Mouse (Mus musculus) inflammation-experienced regulatory T-cells (primary cell): ENCODE results near the gene Usp17le. TPM values are rescaled to one million over a fixed set of nuclear protein-coding genes. Genes with fewer than 3 reads are reported as not detected.

ENCODE experiments used
- polyA plus RNA-seq, 2 experiments: library from polyadenylated mRNA; unstranded; fragments of 100-300 nt; shearing (Covaris generic); gene quantifications; one replicate each; pipeline ENCODE4 v1.2.1; 2017

Gene Usp17le
- not detected for polyA plus RNA-seq

GRCm38 (mm10) chr7:104777370-104777769 is at the start of gene Usp17le:
Usp17le (minus strand) TSS chr7:104777470.

Other genes starting within 250 kb of the Usp17le start
- gene Olfr651, start 227.3 kb downstream of the Usp17le start, polyA plus RNA-seq: under 1 TPM in 1 of 2 experiments, not detected in 1; 0.64 TPM
- 1 to 10 TPM in 1 of 2 experiments, under 1 TPM in 1; 0.14 to 1.6 TPM for gene Olfr652, start 216.6 kb downstream of the Usp17le start, polyA plus RNA-seq
- gene Olfr653, start 200.2 kb downstream of the Usp17le start, polyA plus RNA-seq: under 1 TPM in 1 of 2 experiments, not detected in 1; 0.83 TPM
- gene Olfr654, start 190.4 kb downstream of the Usp17le start, polyA plus RNA-seq: not detected
- gene Olfr655, start 175.7 kb downstream of the Usp17le start, polyA plus RNA-seq: under 1 TPM in 1 of 2 experiments, not detected in 1; 0.51 TPM
- under 1 TPM in 1 of 2 experiments, not detected in 1; 0.09 TPM for gene Olfr656, start 163.5 kb downstream of the Usp17le start, polyA plus RNA-seq
- under 1 TPM in 1 of 2 experiments, not detected in 1; 0.59 TPM for gene Olfr657, start 152.7 kb downstream of the Usp17le start, polyA plus RNA-seq
- gene Olfr658, start 130.2 kb downstream of the Usp17le start, polyA plus RNA-seq: under 1 TPM in 1 of 2 experiments, not detected in 1; 0.18 TPM
- gene Olfr659, start 110.7 kb downstream of the Usp17le start, polyA plus RNA-seq: under 1 TPM; 0.12 to 0.47 TPM
- gene Olfr661, start 91.0 kb downstream of the Usp17le start, polyA plus RNA-seq: under 1 TPM; 0.07 to 0.59 TPM
- gene Usp17lb, start 65.1 kb upstream of the Usp17le start, polyA plus RNA-seq: not detected
- gene Usp17la, start 79.5 kb upstream of the Usp17le start, polyA plus RNA-seq: under 1 TPM; 0.18 to 0.65 TPM
- not detected for gene Olfr665, start 100.6 kb upstream of the Usp17le start, polyA plus RNA-seq
- not detected for gene Olfr666, start 118.5 kb upstream of the Usp17le start, polyA plus RNA-seq
- not detected for gene Olfr667, start 144.0 kb upstream of the Usp17le start, polyA plus RNA-seq
- gene Olfr668, start 150.6 kb upstream of the Usp17le start, polyA plus RNA-seq: under 1 TPM in 1 of 2 experiments, not detected in 1; 0.38 TPM
- gene Olfr669, start 156.8 kb upstream of the Usp17le start, polyA plus RNA-seq: under 1 TPM in 1 of 2 experiments, not detected in 1; 0.48 TPM
- not detected for gene Olfr670, start 185.2 kb upstream of the Usp17le start, polyA plus RNA-seq
- gene Olfr671, start 201.7 kb upstream of the Usp17le start, polyA plus RNA-seq: under 1 TPM in 1 of 2 experiments, not detected in 1; 0.47 TPM
- gene Olfr672, start 224.6 kb upstream of the Usp17le start, polyA plus RNA-seq: 1 to 10 TPM in 1 of 2 experiments, not detected in 1; 1.3 TPM